Mouse (Mus musculus) cortical plate, adult 2 months (tissue): ENCODE results near the gene Zfp524.

Experiments used
- CTCF ChIP-seq: fragments of 200-500 bp; IDR thresholded peaks from 2 replicates; pipeline ENCODE4 v1.5.1; 2011; ENCODE audit warnings: mild to moderate bottlenecking, control low read depth, low read length; ENCODE audit not compliant: insufficient read depth; ENCODE audit errors: extremely low read depth
- POLR2A ChIP-seq: fragments of 200-500 bp; IDR thresholded peaks from 2 replicates; pipeline ENCODE4 v1.6.1; 2011; ENCODE audit warnings: mild to moderate bottlenecking, low read length, control low read depth; ENCODE audit not compliant: insufficient read depth; ENCODE audit errors: extremely low read depth

- TF ChIP-seq CTCF (no peak), POLR2A (no peak)
Measured at GRCm38 (mm10) chr7:5037467-5037866, 23.3 kb downstream of the Zfp524 start.
